Mouse (Mus musculus): ENCODE results near the gene Aldoc. TPM values are rescaled to one million over a fixed set of nuclear protein-coding genes. Genes with fewer than 3 reads are reported as not detected.

The Aldoc gene
- polyA plus RNA-seq, 1 experiment from 2014 or later: 3.0 TPM

DNA sequence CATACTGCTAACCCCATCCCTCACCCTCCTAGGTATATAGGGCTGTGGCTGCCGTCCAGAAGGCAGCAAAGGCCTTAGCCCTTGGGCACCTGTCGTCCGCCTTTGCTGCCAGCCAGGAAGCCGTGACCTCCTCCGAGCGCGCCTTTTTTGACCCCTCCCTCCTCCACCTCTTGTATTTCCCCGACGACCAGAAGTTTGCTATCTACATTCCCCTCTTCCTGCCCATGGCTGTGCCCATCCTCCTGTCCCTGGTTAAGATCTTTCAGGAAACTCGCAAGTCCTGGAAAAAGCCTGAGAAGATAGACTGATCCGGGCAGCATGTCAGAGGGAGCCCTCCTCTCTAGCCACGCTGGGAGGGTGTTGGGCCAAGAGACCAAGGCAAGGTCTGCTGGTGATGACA lies 18.9 kb downstream of the Aldoc start:
- H3K27me3 ChIP-seq (replicated peaks; ENCODE audit: low read depth, poor library complexity, severe bottlenecking): no peaks in the 10 kb centered on the region
- no peak overlapping the region for H3K4me3 ChIP-seq
- 88% methylated on average over 12 of the region's 12 CpGs for WGBS
- no peaks in the 10 kb centered on the region for H3K9me3 ChIP-seq
- peaks cover 58% of the 10 kb centered on the region for H3K36me3 ChIP-seq (replicated peaks)
- peaks cover 40% of the 10 kb centered on the region for H3K4me1 ChIP-seq
- no peak overlapping the region for H3K27ac ChIP-seq (replicated peaks)
- no peak for DNase-seq (ENCODE audit: low spot score)

DNA sequence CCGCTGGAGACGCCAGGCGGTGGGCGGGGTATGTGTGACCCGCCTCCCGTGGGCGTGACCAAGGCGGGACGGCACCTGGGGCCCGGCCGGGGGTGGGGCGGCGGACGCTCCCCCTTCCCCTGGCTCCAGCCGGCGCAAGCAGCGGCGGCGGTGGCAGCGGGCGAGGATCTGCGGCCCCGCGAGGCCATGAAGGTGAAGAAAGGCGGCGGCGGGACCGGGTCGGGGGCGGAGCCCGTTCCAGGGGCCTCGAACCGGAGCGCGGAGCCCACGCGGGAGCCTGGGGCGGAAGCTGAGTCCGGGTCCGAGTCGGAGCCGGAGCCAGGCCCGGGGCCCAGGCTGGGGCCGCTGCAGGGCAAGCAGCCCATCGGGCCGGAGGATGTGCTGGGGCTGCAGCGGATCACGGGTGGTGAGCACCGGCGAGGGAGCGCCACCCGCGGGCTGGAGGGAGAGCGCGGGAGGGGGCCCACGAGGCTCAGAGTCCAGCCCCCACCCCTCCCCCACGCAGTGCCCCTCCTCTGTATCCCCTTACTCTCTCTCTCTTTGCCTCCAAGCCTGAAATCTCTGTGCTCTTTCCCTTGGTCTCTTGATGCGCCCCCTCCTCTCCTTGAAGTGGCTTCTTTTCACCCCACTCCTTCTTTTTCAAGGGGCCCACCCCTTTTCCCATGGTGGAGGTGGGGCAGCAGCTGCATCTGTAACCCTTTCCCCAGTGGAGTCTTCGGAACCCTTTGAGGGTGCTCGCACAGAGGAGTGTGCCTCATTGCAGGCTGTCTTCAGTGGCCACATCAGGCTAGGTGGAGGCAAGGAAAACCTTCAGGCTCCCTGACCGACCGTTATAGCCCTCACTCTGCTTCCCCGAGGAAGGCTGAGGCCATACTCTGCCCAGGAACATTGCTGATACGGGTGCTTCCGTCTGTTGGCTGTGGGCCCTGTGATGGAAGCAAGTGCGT lies 20.9 kb downstream of the Aldoc start, which contains the start of gene Unc119:
TSS of gene Unc119 (plus strand) at position 102 of the 947 bp plus-strand sequence.
- no peaks in the 10 kb centered on the region for H3K9me3 ChIP-seq
- peaks cover 54% of the 10 kb centered on the region for H3K36me3 ChIP-seq (replicated peaks)
- H3K27ac ChIP-seq (replicated peaks): peak within 1 kb of the TSS; percentile 97
- H3K4me1 ChIP-seq: peaks cover 55% of the 10 kb centered on the region
- peak; percentile 91 for DNase-seq (ENCODE audit: low spot score)
- H3K4me3 ChIP-seq: peak within 1 kb of the TSS; percentile 79
- 2% methylated on average over 66 of the region's 66 CpGs for WGBS
- H3K27me3 ChIP-seq (replicated peaks; ENCODE audit: low read depth, poor library complexity, severe bottlenecking): no peaks in the 10 kb centered on the region

DNA sequence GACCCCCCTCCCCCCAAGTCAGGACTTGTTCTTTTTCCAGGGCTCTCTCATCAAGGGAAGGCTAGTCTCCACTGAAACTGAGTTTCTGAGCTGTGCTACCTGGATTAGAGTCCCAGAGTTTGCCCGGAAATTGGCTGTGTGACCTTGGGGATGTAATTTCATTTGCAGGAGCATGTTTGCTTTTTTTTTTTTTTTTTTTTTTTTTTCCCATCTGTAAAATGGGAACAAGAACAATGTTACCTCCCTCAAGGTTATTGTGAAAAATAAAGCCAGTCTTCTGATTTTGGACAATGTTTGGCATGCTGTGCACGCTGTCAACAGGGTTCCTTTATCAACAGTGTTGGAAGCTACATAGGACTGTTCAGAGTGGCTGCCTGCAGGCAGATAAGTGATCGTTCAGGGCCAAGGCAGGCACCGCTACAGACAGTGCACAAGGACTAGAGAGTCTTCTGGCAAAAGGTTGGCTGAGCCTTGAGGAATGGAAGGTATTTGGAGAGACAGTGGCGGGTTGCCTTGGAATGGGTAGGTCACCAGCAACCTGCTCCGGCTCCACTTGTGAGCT lies 21.6 kb downstream of the Aldoc start:
- H3K4me3 ChIP-seq: peak overlapping the region; percentile 79
- 78% methylated on average over 6 of the region's 6 CpGs for WGBS

DNA sequence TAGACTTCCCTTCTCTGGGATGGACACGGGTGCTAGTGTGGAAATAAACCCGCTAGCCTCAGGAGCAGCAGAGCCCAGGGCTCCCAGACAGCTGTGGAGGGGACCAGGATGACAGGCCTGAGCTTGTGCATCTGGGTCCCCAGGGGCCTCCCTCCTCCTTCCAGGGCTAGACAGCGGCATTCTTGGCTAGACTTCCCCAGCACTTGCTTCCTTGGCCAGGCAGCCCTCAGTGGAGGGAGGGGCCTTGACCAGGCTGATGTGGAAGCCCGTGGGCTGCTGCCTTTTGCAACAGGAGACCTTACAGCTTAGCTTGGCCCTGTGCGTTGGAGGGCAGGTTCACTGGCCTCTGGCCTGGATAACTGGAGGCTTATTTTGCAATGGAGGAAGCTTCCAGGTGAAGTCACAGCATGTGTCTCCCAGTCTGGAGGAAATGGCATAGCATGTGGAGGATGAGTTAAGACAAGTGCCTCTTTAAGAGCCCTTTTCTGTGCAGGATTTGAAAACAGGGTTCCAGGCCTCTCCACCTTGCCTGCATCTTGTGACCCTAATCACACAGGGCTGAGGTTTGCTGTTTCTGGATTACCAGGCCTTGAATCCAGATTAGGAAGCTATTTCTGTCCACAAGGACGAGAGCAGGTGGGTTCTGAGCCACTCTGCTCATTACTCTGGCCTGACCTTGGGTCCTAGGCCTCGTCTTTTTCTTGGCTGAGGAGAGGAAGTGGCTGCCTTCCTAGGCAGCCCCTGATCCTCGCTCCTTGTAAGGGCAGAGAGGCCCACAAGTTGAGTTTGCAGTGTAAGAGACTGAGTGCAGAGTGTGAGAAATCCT lies 22.3 kb downstream of the Aldoc start:
- Histone ChIP-seq H3K27me3 (replicated peaks; ENCODE audit: low read depth, poor library complexity, severe bottlenecking) (no peaks in the 10 kb centered on the region), H3K36me3 (replicated peaks) (peaks cover 52% of the 10 kb centered on the region), H3K4me1 (peaks cover 60% of the 10 kb centered on the region), H3K27ac (replicated peaks) (peak overlapping the region; percentile 37; the same call in 1 of the 2 replicates), H3K4me3 (peak overlapping the region; percentile 79; the same call in 1 of the 2 replicates), H3K9me3 (no peaks in the 10 kb centered on the region)
- 59% methylated on average over 8 of the region's 8 CpGs for WGBS
- peak; percentile 47 for DNase-seq (ENCODE audit: low spot score)

More for the DNA sequence above, 21.6 kb downstream of the Aldoc start:
- H3K27me3 ChIP-seq (replicated peaks; ENCODE audit: low read depth, poor library complexity, severe bottlenecking): no peaks in the 10 kb centered on the region
- no peaks in the 10 kb centered on the region for H3K9me3 ChIP-seq
- H3K27ac ChIP-seq (replicated peaks): peak overlapping the region; percentile 97
- H3K36me3 ChIP-seq (replicated peaks): peaks cover 54% of the 10 kb centered on the region
- peaks cover 56% of the 10 kb centered on the region for H3K4me1 ChIP-seq
- DNase-seq (ENCODE audit: low spot score): no peak

DNA sequence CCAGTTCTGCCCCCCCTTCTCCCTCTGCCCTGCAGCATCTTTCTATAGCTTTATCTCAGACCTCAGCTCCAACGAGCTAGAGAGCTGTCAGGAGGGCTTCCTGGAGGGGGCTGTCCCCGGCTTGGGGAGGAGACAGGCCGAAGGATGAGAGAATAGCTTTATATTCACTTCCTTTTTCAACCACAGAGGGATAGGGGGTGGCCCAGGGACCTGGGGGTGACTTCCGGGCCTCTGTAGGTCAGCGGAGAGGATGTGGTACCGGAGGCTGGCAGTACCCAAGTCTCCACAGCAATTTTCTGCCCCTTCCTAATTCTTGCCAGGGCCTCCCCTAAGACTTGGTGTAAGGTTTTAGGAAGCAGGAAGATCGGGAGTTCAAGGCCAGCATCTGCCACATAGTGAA lies 23.0 kb downstream of the Aldoc start:
- Histone ChIP-seq H3K27ac (replicated peaks) (0 out of 2 replicates have a peak overlapping the region, but pooled peaks have one; percentile 37), H3K36me3 (replicated peaks) (peaks cover 45% of the 10 kb centered on the region), H3K27me3 (replicated peaks; ENCODE audit: low read depth, poor library complexity, severe bottlenecking) (no peaks in the 10 kb centered on the region), H3K4me1 (peaks cover 60% of the 10 kb centered on the region), H3K4me3 (0 out of 2 replicates have a peak overlapping the region, but pooled peaks have one; percentile 17), H3K9me3 (no peaks in the 10 kb centered on the region)
- 78% methylated on average over 7 of the region's 7 CpGs for WGBS
- no peak for DNase-seq (ENCODE audit: low spot score)

DNA sequence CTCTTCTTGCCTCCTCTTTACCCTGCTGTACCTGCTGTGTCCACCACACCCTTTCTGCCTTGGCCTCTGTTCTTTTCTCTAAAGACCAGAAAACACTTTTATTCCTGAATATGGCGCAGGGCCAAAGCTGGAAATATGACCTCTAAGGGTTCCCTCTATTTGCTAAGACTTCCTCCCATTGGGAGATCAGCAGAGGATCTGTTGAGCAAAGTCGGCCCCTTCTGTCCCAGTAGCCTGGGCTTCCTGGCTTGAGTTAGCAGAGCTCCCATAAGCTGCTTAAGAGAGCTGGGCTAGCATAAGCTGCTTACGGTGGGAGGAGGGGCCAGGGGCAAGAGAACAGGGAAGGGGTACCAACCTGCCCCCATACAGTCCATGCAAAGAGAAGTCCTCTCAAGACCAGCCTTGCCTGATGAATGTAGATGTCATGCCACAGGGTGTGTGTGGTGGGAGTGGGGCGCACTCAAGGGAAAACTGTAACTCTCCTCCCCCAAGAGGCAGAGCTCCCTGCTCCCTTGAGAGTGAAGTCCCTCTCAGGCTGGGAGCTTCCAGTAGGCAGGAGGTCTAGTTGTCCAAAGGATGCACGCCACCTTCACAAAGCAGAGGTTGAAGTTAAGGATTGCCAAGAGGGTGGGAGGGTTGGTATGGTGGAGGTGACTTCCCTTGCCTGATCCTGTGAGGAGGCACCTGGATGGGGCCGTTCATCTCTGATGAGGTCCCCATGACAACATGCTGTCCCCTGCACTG lies 23.7 kb downstream of the Aldoc start:
- Histone ChIP-seq H3K9me3 (no peaks in the 10 kb centered on the region), H3K36me3 (replicated peaks) (peaks cover 38% of the 10 kb centered on the region), H3K27ac (replicated peaks) (no peak overlapping the region; the same call in 1 of the 2 replicates), H3K4me1 (peaks cover 60% of the 10 kb centered on the region), H3K4me3 (no peak overlapping the region), H3K27me3 (replicated peaks; ENCODE audit: low read depth, poor library complexity, severe bottlenecking) (no peaks in the 10 kb centered on the region)
- 78% methylated on average over 6 of the region's 6 CpGs for WGBS
- DNase-seq (ENCODE audit: low spot score): no peak

DNA sequence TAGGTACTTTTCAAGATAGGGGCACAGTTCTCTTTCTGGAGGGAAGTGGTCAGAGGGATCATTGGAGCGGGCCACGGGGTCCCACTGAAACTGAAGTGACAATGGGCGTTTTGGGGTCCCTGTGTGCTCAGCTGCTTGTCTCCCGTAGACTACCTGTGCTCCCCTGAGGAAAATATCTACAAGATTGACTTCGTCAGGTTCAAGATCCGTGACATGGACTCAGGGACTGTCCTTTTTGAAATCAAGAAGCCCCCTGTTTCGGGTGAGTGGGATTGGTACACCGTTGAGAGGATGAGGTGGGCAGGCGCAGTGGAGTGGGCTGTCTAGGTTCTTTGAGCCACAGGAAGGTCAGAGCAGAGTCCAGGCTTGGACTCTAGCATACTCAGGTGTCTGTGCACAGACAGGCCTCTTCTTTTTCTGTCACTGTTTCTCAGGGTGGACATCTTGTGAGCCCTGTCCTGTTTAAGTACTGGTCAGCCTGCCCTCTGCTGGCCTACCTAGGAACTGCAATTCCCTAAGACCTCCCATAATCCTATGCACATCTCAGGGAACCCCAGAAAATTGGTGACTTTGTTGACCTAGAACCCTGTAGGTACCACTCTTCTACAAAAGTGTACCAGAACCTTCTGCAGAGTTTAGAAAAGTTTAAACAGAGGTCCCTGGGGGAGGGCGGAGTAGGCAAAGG lies 24.4 kb downstream of the Aldoc start:
- Histone ChIP-seq H3K27ac (replicated peaks) (no peak overlapping the region), H3K4me1 (peaks cover 60% of the 10 kb centered on the region), H3K4me3 (no peak overlapping the region), H3K36me3 (replicated peaks) (peaks cover 34% of the 10 kb centered on the region), H3K27me3 (replicated peaks; ENCODE audit: low read depth, poor library complexity, severe bottlenecking) (no peaks in the 10 kb centered on the region), H3K9me3 (no peaks in the 10 kb centered on the region)
- WGBS: 85% methylated on average over 10 of the region's 10 CpGs
- DNase-seq (ENCODE audit: low spot score): peak; percentile 74

DNA sequence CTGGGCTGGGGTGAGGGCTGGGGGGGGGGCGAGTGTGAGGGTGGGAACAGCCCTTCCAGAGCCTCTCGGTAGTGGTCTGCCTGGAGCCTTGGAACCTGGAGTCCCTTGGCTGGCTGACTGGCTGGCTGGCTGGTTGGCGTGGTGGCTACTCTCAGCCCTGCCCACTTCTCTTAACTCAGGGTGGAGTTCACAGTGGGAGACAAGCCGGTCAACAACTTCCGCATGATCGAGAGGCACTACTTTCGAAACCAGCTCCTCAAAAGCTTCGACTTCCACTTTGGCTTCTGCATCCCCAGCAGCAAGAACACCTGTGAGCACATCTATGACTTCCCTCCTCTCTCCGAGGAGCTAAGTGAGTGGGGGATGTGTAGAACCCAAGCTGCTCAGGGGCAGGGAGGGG lies 25.1 kb downstream of the Aldoc start:
- H3K4me1 ChIP-seq: peaks cover 56% of the 10 kb centered on the region
- no peaks in the 10 kb centered on the region for H3K9me3 ChIP-seq
- H3K36me3 ChIP-seq (replicated peaks): peaks cover 34% of the 10 kb centered on the region
- DNase-seq (ENCODE audit: low spot score): no peak
- H3K27me3 ChIP-seq (replicated peaks; ENCODE audit: low read depth, poor library complexity, severe bottlenecking): no peaks in the 10 kb centered on the region
- H3K4me3 ChIP-seq: no peak overlapping the region
- H3K27ac ChIP-seq (replicated peaks): no peak overlapping the region
- 81% methylated on average over 9 of the region's 9 CpGs for WGBS

DNA sequence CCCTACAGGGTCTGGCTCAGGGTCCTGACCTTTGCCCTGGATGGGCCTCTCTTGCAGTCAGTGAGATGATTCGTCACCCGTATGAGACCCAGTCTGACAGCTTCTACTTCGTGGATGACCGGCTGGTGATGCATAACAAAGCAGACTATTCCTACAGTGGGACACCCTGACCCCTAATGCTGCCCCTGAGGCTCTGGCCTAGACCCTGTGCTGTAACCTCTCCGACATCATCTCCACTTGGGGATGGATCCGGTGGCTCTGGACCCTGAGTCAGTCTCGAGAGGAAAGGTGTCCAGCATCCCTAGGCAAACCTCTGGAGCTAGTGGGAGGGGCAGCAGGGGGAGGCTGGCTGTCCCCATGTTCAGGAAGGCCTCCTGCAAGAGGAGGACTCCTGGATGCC lies 25.7 kb downstream of the Aldoc start:
- 48% methylated on average over 7 of the region's 7 CpGs for WGBS
- Histone ChIP-seq H3K27ac (replicated peaks) (no peak overlapping the region), H3K36me3 (replicated peaks) (peaks cover 34% of the 10 kb centered on the region)

DNA sequence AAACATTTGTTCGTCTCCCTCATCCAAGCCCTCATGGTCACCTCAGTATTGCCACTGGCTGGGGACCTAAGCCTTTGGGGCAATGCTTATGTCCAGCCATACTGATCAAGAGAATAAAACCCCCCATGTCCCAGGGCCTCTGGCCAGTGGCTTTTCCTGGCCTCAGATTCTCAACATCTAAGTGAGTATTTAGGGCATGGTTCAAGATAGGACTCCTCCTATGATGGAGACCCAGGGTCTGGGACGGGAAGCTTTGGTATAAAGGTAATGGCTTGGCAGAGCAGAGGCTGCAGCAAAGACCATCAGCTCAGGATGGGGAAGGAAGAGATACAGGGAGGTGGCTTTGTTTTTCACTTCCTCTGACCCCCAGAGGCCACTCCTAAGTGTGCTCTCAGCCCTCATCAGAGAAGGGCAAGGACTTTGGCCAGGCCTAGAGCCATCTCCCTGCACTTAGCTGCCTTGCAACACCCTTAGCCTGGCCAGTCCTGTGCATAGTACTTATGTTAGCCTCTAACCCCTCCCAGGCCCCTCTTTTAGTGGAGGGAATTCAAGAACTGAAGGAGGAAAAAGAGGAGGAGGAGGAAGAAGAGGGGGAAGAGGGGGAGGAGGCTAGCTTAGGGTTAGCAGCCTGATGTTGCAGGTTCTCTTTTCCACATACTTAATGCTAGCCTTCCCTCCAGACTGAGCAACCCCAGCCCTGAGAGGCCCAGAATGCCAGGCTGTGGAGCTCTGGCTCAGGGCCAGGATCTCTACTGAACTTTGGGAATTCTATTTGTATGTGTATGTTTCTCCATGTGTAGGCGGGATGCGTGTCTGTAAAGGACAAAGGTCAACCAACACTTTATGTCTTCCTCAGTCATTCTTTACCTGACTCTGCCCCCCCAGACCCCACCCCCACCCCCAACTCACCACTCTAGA lies 26.9 kb downstream of the Aldoc start:
- whole genome bisulfite sequencing: 88% methylated on average over 4 of the region's 4 CpGs

More for the DNA sequence above, 25.7 kb downstream of the Aldoc start:
- Histone ChIP-seq H3K9me3 (no peaks in the 10 kb centered on the region), H3K4me1 (peaks cover 51% of the 10 kb centered on the region), H3K27me3 (replicated peaks; ENCODE audit: low read depth, poor library complexity, severe bottlenecking) (no peaks in the 10 kb centered on the region), H3K4me3 (no peak overlapping the region)
- DNase-seq (ENCODE audit: low spot score): no peak

More for the DNA sequence above, 26.9 kb downstream of the Aldoc start:
- Histone ChIP-seq H3K27me3 (replicated peaks; ENCODE audit: low read depth, poor library complexity, severe bottlenecking) (no peaks in the 10 kb centered on the region), H3K9me3 (no peaks in the 10 kb centered on the region), H3K36me3 (replicated peaks) (peaks cover 34% of the 10 kb centered on the region), H3K4me1 (peaks cover 40% of the 10 kb centered on the region), H3K27ac (replicated peaks) (no peak overlapping the region), H3K4me3 (no peak overlapping the region)
- no peak for DNase-seq (ENCODE audit: low spot score)
